Mouse (Mus musculus) ES-E14 (cell line): Measurements from ENCODE around the gene Eif2d. TPM values are rescaled to one million over a fixed set of nuclear protein-coding genes. Genes with fewer than 3 reads are reported as not detected.

ENCODE experiments used
- DNase-seq: peaks from one replicate; pipeline ENCODE4 v3.0.0-alpha.2; 2013; ENCODE audit warnings: low read depth, low spot score
- H3K27ac ChIP-seq: 2 replicates; pipeline ENCODE4 v1.5.1; 2012; ENCODE audit warnings: low read depth, mild to moderate bottlenecking, low read length, moderate library complexity, mixed read lengths; ENCODE audit not compliant: poor library complexity, insufficient read depth, severe bottlenecking
- H3K36me3 ChIP-seq: 2 replicates; pipeline ENCODE4 v1.6.1; 2012; ENCODE audit warnings: mild to moderate bottlenecking, low read length, moderate library complexity, mixed read lengths; ENCODE audit not compliant: control insufficient read depth, poor library complexity, insufficient read depth, severe bottlenecking
- H3K4me1 ChIP-seq, 2 experiments: fragments of 150-350 bp in 1 of 2; sonication (generic) in 1 of 2; 2 replicates each; pipeline ENCODE4 v1.6.1; 2012; ENCODE audit warnings: low read length in 2 of 2, mild to moderate bottlenecking in 1 of 2, mixed read lengths in 1 of 2; ENCODE audit not compliant: control insufficient read depth in 2 of 2, insufficient read depth in 2 of 2, poor library complexity in 1 of 2
- H3K4me3 ChIP-seq, 2 experiments: fragments of 150-350 bp in 1 of 2; sonication (generic) in 1 of 2; 2 replicates each; pipeline ENCODE4 v1.5.1; 2012; ENCODE audit warnings: low read length in 2 of 2, low read depth in 1 of 2, mild to moderate bottlenecking in 1 of 2, mixed read lengths in 1 of 2; ENCODE audit not compliant: insufficient read depth in 1 of 2, poor library complexity in 1 of 2, severe bottlenecking in 1 of 2
- H3K9ac ChIP-seq: 2 replicates; pipeline ENCODE4 v1.6.1; 2012; ENCODE audit warnings: low read depth, mild to moderate bottlenecking, low read length, mixed read lengths; ENCODE audit not compliant: poor library complexity, insufficient read depth, severe bottlenecking
- H3K9me3 ChIP-seq: fragments of 150-350 bp; sonication (generic); 2 replicates; pipeline ENCODE4 v1.6.1; 2012; ENCODE audit warnings: low read depth, mild to moderate bottlenecking, low read length; ENCODE audit not compliant: control insufficient read depth, insufficient read depth
- CHD2 ChIP-seq: IDR thresholded peaks from 2 replicates; pipeline ENCODE4 v1.6.1; 2014; ENCODE audit warnings: mild to moderate bottlenecking, low read depth, low read length, inconsistent platforms
- HCFC1 ChIP-seq: IDR thresholded peaks from 2 replicates; pipeline ENCODE4 v1.6.1; 2012; ENCODE audit warnings: low read length, inconsistent platforms, borderline replicate concordance; ENCODE audit not compliant: insufficient read depth
- MAFK ChIP-seq: IDR thresholded peaks from 2 replicates; pipeline ENCODE4 v1.6.1; 2014; ENCODE audit warnings: mild to moderate bottlenecking, low read depth, low read length, inconsistent platforms; ENCODE audit not compliant: insufficient read depth
- ZC3H11A ChIP-seq: IDR thresholded peaks from 2 replicates; pipeline ENCODE4 v1.6.1; 2012; ENCODE audit warnings: low read depth, mild to moderate bottlenecking, inconsistent platforms, low read length, borderline replicate concordance
- ZNF384 ChIP-seq: IDR thresholded peaks from 2 replicates; pipeline ENCODE4 v1.6.1; 2012; ENCODE audit warnings: low read depth, low read length, inconsistent platforms
- in situ Hi-C, 2 experiments: fragments of 600-800 bp; cut with MboI; formaldehyde crosslinking; loops; one replicate each; pipeline ENCODE4 v1.15.1; 2025; ENCODE audit warnings: low sequenced_read_pairs in 2 of 2, inconsistent platforms in 1 of 2; ENCODE audit not compliant: unreplicated experiment in 2 of 2
- total RNA-seq: library from RNA; depleted of rRNA; stranded (reverse); fragments of 300-350 nt; gene quantifications from 2 replicates; pipeline ENCODE4 v1.2.3, GENCODE M21; 2012

The Eif2d gene
- total RNA-seq, 1 experiment = 64.5 TPM

- 0 out of 4 replicates have a peak, but pooled peaks cover 0 to 2% of the 10 kb centered on the region in 2 experiments for H3K4me1 ChIP-seq
- no peak for TF ChIP-seq ZNF384
- TF ChIP-seq CHD2 = no peak
- TF ChIP-seq ZC3H11A = no peak
- TF ChIP-seq MAFK = no peak
- TF ChIP-seq HCFC1 = no peak
- H3K4me3 ChIP-seq = no peak overlapping the region
- no peak for DNase-seq
- in situ Hi-C loops = no loop called here
- peaks cover 60% of the 10 kb centered on the region for H3K36me3 ChIP-seq
- no peak overlapping the region for H3K9ac ChIP-seq
- no peak overlapping the region for H3K27ac ChIP-seq
- H3K9me3 ChIP-seq = no peaks in the 10 kb centered on the region
Measured at GRCm38 (mm10) chr1:131174299-131174861, 21.4 kb downstream of the Eif2d start.

DNA sequence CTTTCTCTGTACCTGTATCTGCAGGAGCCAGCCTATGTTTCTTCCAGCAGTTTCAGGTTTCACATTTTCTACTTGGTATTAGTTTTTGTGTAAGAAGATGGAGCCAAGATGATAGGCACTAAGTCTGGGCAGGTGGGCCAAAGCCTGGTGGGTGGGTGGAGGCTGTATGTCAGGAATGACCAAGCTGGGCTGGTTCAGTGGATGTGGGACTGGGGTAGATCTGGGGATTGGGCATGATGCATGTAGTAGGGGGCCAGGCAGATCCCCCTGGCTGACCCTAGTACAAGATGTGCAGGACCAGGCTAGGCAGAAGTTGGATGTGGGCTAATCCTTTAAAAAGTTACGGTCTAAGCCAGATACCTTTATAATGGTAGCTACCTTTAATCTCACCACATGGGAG is 22.2 kb downstream of the Eif2d start:
- Histone ChIP-seq H3K4me3 (no peak overlapping the region), H3K4me1 (0 out of 4 replicates have a peak, but pooled peaks cover 0 to 2% of the 10 kb centered on the region in 2 experiments), H3K27ac (no peak overlapping the region), H3K36me3 (peaks cover 56% of the 10 kb centered on the region), H3K9ac (no peak overlapping the region), H3K9me3 (no peaks in the 10 kb centered on the region)
- DNase-seq = no peak
- in situ Hi-C loops = no loop called here
- TF ChIP-seq HCFC1 = no peak
- no peak for TF ChIP-seq CHD2
- TF ChIP-seq ZNF384 = no peak
- no peak for TF ChIP-seq ZC3H11A
- no peak for TF ChIP-seq MAFK

DNA sequence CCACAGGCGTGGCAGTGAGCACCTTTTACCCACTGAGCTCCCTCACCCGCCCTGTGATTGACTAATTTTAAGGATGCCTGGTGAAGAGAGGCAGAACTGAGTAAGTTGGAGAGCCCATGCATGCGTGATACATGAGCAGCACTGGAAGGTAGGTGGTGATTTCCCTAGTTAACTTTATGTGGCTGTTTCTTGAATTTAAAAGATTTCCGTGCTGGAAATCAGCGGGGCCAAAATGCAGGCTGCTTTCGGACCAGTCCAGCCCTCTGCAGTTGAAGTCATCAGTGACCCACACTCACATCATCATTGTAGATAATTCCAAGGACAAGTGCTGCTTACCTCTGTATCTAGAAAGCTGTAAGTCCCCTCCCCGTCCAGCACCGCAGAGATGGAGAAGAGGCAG is 22.8 kb downstream of the Eif2d start:
- in situ Hi-C loops = no loop called here
- DNase-seq = no peak
- 0 out of 4 replicates have a peak, but pooled peaks cover 0 to 1% of the 10 kb centered on the region in 2 experiments for H3K4me1 ChIP-seq
- H3K27ac ChIP-seq = no peak overlapping the region
- peaks cover 52% of the 10 kb centered on the region for H3K36me3 ChIP-seq
- H3K9ac ChIP-seq = no peak overlapping the region
- TF ChIP-seq ZC3H11A (no peak), CHD2 (no peak), MAFK (no peak), ZNF384 (no peak), HCFC1 (no peak)
- H3K9me3 ChIP-seq = no peaks in the 10 kb centered on the region
- H3K4me3 ChIP-seq = no peak overlapping the region

DNA sequence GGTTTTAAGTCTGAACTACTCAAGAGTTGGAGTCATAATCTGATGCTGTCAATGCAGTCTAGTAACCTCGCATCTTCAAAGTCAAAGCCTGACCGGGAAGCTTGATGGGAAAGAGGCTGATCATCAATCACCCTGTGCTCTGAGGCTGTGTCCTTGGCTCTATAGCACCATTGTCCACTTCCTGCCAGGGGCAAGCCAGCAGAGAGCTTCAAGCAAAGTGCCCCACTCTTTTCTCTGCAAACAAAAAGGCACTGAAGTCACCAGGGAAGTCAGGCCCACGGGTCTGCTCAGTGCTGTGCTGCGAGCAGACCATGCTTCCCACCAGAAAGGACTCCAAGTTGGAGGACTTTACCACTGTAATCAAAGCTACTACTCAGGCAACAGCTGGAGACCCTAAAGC is 24.3 kb downstream of the Eif2d start:
- Histone ChIP-seq H3K4me1 (no peaks in the 10 kb centered on the region), H3K4me3 (no peak overlapping the region), H3K27ac (no peak overlapping the region), H3K9ac (no peak overlapping the region), H3K9me3 (no peaks in the 10 kb centered on the region), H3K36me3 (peaks cover 40% of the 10 kb centered on the region)
- no peak for DNase-seq
- TF ChIP-seq ZC3H11A = no peak
- TF ChIP-seq ZNF384 = no peak
- TF ChIP-seq CHD2 = no peak
- no peak for TF ChIP-seq HCFC1
- no peak for TF ChIP-seq MAFK
- in situ Hi-C loops = no loop called here

GRCm38 (mm10) chr1:131178083-131178482 is 25.1 kb downstream of the Eif2d start:
- Histone ChIP-seq H3K9ac (no peak overlapping the region), H3K4me1 (no peaks in the 10 kb centered on the region), H3K9me3 (no peaks in the 10 kb centered on the region), H3K27ac (no peak overlapping the region), H3K4me3 (no peak overlapping the region), H3K36me3 (peaks cover 34% of the 10 kb centered on the region)
- TF ChIP-seq HCFC1 = no peak
- TF ChIP-seq ZNF384 = no peak
- no peak for TF ChIP-seq MAFK
- no peak for TF ChIP-seq ZC3H11A
- TF ChIP-seq CHD2 = no peak
- DNase-seq = no peak
- in situ Hi-C loops = no loop called here
